Mouse (Mus musculus) ES-Bruce4 (cell line): ENCODE results near the gene Rpl23a.

Experiments used
- CTCF ChIP-seq: IDR thresholded peaks from one replicate; pipeline ENCODE4 v1.8.1; 2011; ENCODE audit warnings: low read depth, low read length
- EP300 ChIP-seq: IDR thresholded peaks from 2 replicates; pipeline ENCODE4 v1.6.1; 2011; ENCODE audit warnings: low read depth, low read length; ENCODE audit not compliant: insufficient read depth
- POLR2A ChIP-seq: IDR thresholded peaks from one replicate; pipeline ENCODE4 v1.8.1; 2011; ENCODE audit warnings: low read length; ENCODE audit not compliant: insufficient read depth

DNA sequence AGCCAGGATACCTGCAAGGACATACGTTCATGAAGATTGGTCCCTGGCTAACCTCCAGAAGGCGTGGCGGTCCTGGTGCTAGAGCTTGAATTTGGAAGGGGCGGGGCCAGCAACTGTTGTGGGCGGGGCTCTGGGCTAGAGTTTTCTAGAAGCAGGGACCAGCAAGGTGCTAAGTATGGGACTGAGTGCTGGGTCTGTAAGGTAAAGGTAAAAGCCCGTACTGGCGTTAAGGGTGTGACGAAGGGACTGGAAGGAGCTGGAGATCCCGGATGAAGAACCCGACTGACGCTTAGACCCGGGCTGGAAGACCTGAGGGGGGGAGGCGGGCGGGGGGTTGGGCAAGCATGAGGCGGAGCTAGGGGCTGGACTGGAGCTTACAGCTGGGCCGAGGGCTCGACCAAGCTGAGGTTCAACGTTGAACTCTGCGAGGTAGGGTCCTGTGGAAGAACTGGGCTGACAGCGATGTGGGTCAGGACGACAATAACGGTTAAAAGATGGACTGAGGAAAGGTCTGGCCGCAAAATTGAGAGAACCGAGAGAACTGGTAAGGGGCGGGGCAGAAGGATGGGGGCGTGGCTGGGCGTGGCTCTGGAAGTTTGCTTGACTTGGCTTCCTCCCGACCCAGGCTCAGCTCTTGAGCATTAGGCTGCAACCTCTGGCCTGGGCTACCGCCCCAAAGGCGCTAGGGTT is 11.2 kb upstream of the Rpl23a start:
- TF ChIP-seq CTCF (no peak), EP300 (no peak), POLR2A (no peak)
